Mouse (Mus musculus) erythroblast, embryonic 14.5 days (primary cell): Measurements from ENCODE around the gene Bicc1. TPM values are rescaled to one million over a fixed set of nuclear protein-coding genes. Genes with fewer than 3 reads are reported as not detected.
A peak's percentile ranks its signal among the peaks of the same experiment; 100 is the strongest.

Experiments
- H3K27me3 ChIP-seq: 2 replicates; pipeline ENCODE4 v1.6.1; 2012; ENCODE audit warnings: inconsistent platforms; ENCODE audit not compliant: control insufficient read depth
- H3K36me3 ChIP-seq: 2 replicates; pipeline ENCODE4 v1.6.1; 2012; ENCODE audit warnings: mild to moderate bottlenecking, inconsistent platforms; ENCODE audit not compliant: control insufficient read depth
- H3K4me1 ChIP-seq: 2 replicates; pipeline ENCODE4 v1.6.1; 2012; ENCODE audit warnings: inconsistent platforms; ENCODE audit not compliant: control insufficient read depth
- H3K4me3 ChIP-seq: replicated peaks from 2 replicates; pipeline ENCODE3; 2012; ENCODE audit warnings: moderate library complexity, mild to moderate bottlenecking, inconsistent platforms
- H3K9me3 ChIP-seq: 2 replicates; pipeline ENCODE4 v1.6.1; 2012; ENCODE audit warnings: low read length, inconsistent platforms, mixed read lengths; ENCODE audit not compliant: control insufficient read depth
- GATA1 ChIP-seq: IDR thresholded peaks from 2 replicates; pipeline ENCODE4 v1.6.1; 2012; ENCODE audit warnings: low read length, inconsistent platforms, mixed read lengths
- TAL1 ChIP-seq: IDR thresholded peaks from 3 replicates; pipeline ENCODE4 v1.6.1; 2012; ENCODE audit warnings: low read length, inconsistent platforms, mixed read lengths
- polyA plus RNA-seq: library from polyadenylated mRNA; stranded (reverse); fragments of >175 nt; gene quantifications from 2 replicates; pipeline ENCODE4 v1.2.3, GENCODE M21; 2012

The Bicc1 gene
- polyA plus RNA-seq, 1 experiment, result not detected

DNA sequence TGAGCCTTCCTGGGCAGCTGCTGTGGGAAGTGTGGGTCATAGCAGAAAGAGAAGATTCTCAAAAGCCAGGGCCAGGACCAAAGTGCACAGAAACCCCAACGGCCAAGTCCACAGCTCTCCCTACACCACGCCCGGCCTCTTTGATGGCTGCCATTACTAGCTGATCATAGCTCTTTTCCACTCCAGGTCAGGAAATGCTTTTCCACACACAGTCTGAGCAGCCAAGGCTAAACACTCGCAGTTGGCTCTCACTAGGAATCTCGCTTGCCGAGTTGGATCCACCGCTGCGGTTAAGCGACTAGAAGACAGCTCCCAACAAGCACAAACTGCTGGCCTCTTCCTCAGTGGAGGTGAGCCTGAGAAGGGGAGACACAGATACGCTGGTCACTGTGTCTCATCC, 10.3 kb upstream of the Bicc1 start:
- TF ChIP-seq TAL1, result no peak
- TF ChIP-seq GATA1, result no peak
- Histone ChIP-seq H3K9me3 (peaks cover 5% of the 10 kb centered on the region; the same call in 1 of the 2 replicates), H3K27me3 (no peaks in the 10 kb centered on the region), H3K36me3 (no peaks in the 10 kb centered on the region), H3K4me1 (no peaks in the 10 kb centered on the region), H3K4me3 (no peak overlapping the region)

DNA sequence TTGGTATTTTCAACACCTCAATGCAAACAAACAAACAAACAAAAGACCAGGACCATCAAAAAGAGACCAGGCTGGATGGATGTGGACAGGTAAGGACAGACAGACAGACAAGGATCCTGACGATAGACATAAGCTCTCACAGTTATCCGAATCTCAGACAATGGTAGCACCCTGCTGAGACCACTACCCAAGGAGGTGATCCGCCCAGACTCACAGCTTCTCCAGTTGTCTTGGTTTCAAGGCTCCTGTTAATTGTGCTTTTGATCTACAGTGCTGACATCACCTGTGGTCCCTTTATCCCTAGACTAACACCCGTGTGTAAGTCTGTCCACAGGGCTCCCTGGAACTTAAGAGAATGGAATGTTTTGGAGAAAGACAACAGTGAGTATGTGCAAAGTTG, 9.7 kb upstream of the Bicc1 start:
- Histone ChIP-seq H3K4me1 (no peaks in the 10 kb centered on the region), H3K9me3 (peaks cover 6% of the 10 kb centered on the region), H3K36me3 (no peaks in the 10 kb centered on the region), H3K4me3 (no peak overlapping the region), H3K27me3 (no peaks in the 10 kb centered on the region)
- TF ChIP-seq GATA1, result no peak
- TF ChIP-seq TAL1, result no peak

DNA sequence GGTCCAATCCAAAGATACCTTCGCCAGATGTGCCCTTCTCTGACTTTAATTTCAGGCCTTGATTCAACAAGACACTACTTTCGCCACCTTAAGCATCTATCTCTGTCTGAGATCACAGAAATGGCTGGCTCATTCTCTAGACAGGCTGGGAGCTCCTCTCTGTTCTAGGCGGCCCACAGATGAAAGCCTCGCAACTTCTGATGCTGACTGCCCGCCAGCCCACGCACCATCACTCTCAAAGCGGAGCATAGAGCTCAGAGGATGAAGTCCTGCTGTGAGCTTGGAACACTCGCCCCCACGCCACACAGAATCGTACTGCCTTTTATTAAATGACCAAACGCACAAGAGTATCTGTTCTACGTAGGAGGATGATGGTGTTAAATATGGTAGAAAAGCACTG, 949 bp upstream of the Bicc1 start:
- H3K4me3 ChIP-seq, result no peak overlapping the region
- TF ChIP-seq GATA1 (no peak), TAL1 (no peak)
- H3K27me3 ChIP-seq, result peaks cover 30% of the 10 kb centered on the region
- H3K9me3 ChIP-seq, result peaks cover 8% of the 10 kb centered on the region
- H3K36me3 ChIP-seq, result no peaks in the 10 kb centered on the region
- H3K4me1 ChIP-seq, result no peaks in the 10 kb centered on the region

DNA sequence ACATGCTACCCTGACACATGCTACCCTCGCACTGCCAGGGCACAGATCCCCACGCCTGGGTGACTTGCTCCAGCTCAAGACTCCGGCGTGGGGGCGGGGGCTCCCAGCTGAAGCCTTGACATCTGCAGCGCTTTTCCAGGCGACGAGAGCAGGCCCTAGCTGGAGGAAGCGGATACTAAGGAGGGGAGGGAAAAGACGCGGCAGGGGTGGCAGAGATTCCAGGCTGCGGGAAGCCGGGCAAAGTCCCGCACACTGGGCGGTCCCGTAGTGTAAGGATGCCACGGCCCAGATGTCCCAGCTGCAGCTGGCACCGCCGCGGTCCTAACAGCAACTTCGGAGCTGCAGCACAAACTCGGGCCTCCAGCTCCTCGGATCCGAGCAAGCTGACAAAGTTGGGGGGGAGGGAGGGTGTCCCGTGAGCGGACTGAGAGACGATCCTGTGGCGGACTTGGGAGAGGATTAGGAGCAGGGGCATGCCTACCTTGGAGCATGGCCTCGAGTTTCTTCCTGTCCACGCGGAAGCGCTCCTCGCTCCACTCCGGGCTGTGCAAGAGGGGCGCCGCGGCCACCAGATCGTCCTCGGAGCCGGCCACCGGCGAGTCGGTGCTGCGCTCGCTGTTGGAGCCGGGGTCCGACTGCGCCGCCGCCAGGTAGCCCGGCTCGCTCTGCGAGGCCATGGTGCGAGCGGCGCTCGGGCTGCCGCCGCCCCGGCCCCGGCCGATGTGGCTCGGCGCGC, 392 bp downstream of the Bicc1 start:
- TF ChIP-seq GATA1 (no peak), TAL1 (no peak)
- Histone ChIP-seq H3K4me1 (no peaks in the 10 kb centered on the region), H3K27me3 (peaks cover 30% of the 10 kb centered on the region), H3K4me3 (peak overlapping the region; percentile 56), H3K36me3 (no peaks in the 10 kb centered on the region), H3K9me3 (peaks cover 7% of the 10 kb centered on the region)

DNA sequence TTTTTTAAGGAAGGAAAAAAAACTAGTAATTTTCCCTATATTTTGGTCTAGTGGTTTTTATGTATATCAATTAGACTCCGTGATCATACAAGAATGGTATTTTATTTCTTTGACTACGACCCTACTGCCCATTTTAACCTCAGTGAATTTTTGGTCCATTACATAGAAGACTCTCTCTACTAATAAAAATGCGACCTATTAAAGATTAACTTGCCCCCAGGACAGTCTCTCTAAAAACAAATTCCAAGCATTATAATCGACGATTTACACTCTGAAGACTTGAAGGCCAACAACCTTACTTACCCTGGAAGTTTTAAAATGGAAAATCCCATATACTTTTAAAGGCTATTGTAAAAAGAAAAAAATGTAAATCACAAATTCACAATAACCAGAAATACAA, 2.9 kb downstream of the Bicc1 start:
- peaks cover 5% of the 10 kb centered on the region; the same call in 1 of the 2 replicates for H3K9me3 ChIP-seq

DNA sequence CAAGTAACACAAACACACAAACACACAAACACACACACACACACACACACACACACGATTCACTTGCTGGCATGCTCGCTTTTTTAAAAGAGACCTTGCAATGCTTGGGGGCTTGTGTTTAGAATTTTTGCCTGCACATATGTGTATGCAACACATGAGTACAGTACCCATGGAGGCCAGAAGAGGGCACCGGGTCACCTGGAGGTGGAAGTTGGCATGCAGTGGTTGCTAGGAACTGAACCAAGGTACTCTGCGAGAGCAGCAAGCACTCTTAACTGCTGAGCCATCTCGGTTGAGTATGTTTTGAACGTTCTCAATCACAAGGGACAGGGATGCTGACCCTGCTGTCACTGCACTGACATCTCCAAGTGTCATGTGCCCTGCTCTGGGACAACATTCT, 5.9 kb downstream of the Bicc1 start:
- peaks cover 3% of the 10 kb centered on the region; the same call in 1 of the 2 replicates for H3K9me3 ChIP-seq
- H3K27me3 ChIP-seq, result peaks cover 6% of the 10 kb centered on the region
- TF ChIP-seq GATA1, result no peak
- TF ChIP-seq TAL1, result no peak
- no peaks in the 10 kb centered on the region for H3K36me3 ChIP-seq
- H3K4me3 ChIP-seq, result no peak overlapping the region
- no peaks in the 10 kb centered on the region for H3K4me1 ChIP-seq

More for the DNA sequence above, 2.9 kb downstream of the Bicc1 start:
- no peak for TF ChIP-seq TAL1
- TF ChIP-seq GATA1, result no peak
- Histone ChIP-seq H3K27me3 (peaks cover 30% of the 10 kb centered on the region), H3K4me1 (no peaks in the 10 kb centered on the region), H3K36me3 (no peaks in the 10 kb centered on the region), H3K4me3 (no peak overlapping the region)

DNA sequence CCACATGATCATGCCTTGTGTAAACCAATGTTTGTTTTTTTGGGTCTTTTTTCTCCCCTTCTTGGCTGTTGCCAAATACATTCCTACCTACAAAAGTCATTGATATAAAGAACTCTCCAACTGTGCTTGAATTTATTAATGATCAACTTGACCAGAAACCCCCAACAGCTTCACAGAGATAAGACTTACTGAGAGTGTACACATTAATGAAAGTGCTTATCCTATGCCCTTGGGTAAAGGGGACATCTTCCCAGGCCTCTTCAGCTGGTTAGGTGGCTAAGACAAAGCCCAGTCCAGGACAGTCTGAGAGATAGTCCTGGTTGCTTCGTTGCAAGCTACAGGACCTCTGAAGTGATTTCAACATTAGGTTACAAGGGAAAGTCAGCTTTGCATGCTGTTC, 6.4 kb downstream of the Bicc1 start:
- Histone ChIP-seq H3K9me3 (peaks cover 3% of the 10 kb centered on the region; the same call in 1 of the 2 replicates), H3K27me3 (peaks cover under 1% of the 10 kb centered on the region), H3K36me3 (no peaks in the 10 kb centered on the region), H3K4me1 (no peaks in the 10 kb centered on the region), H3K4me3 (no peak overlapping the region)
- TF ChIP-seq TAL1, result no peak
- TF ChIP-seq GATA1, result no peak

DNA sequence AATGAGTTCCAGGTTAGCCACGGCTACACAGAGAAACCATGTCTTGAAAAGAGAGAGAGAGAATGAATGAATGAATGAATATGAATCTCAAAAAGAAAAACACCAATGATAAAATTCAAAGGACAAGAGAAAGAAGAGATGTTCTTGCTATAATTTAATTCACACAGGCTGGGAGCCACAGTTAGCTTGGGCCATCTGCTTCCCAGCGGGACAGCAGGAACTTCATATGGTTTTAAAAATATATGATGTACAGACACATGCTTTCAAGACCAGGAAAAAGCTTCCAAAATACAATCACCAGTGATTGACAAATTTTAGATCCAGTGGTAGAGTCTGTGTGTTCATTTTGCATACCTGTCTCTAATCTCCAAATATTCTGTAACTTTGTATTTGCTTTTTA, 9.0 kb downstream of the Bicc1 start:
- no peak for TF ChIP-seq GATA1
- no peak for TF ChIP-seq TAL1
- H3K36me3 ChIP-seq, result no peaks in the 10 kb centered on the region
- H3K9me3 ChIP-seq, result peaks cover 6% of the 10 kb centered on the region; the same call in 1 of the 2 replicates
- H3K4me3 ChIP-seq, result no peak overlapping the region
- no peaks in the 10 kb centered on the region for H3K4me1 ChIP-seq
- no peaks in the 10 kb centered on the region for H3K27me3 ChIP-seq

DNA sequence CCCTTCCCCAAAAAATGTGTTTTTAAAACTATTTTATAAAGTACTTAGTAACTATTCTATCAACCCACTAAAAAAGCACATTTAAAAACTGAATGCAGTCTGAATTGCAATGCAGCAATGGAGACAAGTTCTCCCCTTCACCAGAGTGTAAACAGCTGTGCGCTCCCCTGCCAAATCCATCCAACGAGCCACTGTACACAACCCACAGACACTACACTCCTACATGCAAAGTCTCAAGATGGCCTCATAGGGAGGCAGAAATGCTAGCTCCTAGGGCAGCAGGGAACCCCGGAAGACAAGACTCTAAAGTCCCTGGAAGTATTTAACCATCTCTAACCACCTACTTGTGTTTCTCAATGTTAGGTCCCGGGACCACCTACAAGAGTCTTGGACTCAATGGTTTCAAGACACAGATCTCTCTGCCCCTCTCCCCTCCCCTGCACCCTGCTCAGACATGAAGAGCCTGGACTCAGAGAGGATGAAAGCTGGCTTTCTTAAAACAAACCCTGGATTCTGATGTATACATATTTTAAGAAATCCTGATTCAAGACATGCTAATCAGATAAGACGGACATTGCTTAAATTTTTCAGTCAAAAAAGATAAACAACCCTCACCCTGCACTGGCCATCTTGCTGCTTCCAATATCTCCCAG, 10.4 kb downstream of the Bicc1 start:
- TF ChIP-seq TAL1, result no peak
- no peak for TF ChIP-seq GATA1
- Histone ChIP-seq H3K4me3 (no peak overlapping the region), H3K4me1 (no peaks in the 10 kb centered on the region), H3K36me3 (no peaks in the 10 kb centered on the region), H3K27me3 (no peaks in the 10 kb centered on the region), H3K9me3 (peaks cover 6% of the 10 kb centered on the region; the same call in 1 of the 2 replicates)

DNA sequence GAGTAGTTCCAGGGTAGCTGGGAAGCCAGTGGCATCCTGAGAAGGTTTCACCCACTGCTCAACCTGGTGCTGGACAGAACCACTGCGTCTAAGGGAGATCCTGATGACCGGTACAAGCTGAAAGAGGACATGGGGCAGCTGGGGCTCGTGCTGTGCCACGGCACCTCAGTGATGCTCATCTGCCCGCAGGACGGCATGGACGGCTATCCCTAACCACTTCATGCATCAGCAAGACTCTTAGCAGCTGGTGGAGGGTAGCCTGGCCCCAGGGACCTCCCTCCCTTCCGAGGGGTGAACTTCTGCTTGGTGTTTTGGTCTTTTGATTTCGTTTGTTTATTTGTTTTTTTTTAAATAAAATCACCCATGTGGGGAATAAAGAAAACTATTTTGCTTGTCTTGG, 11.3 kb downstream of the Bicc1 start:
- no peak overlapping the region for H3K4me3 ChIP-seq

More for the DNA sequence above, 11.3 kb downstream of the Bicc1 start:
- H3K27me3 ChIP-seq, result no peaks in the 10 kb centered on the region
- H3K36me3 ChIP-seq, result no peaks in the 10 kb centered on the region
- H3K4me1 ChIP-seq, result no peaks in the 10 kb centered on the region
- H3K9me3 ChIP-seq, result peaks cover 3% of the 10 kb centered on the region; the same call in 1 of the 2 replicates
- TF ChIP-seq GATA1 (no peak), TAL1 (no peak)
